Mouse (Mus musculus) bone marrow macrophage, adult 2 months (primary cell): ENCODE results near the gene Ccdc124.

ENCODE experiments used
- CTCF ChIP-seq: IDR thresholded peaks from 2 replicates; pipeline ENCODE4 v1.5.1; 2012; ENCODE audit warnings: low read depth, mild to moderate bottlenecking, low read length, moderate library complexity
- POLR2A ChIP-seq: IDR thresholded peaks from 2 replicates; pipeline ENCODE4 v1.6.1; 2012; ENCODE audit warnings: mild to moderate bottlenecking, low read depth, low read length, borderline replicate concordance

GRCm38 (mm10) chr8:70850132-70850845, 23.4 kb downstream of the Ccdc124 start:
- TF ChIP-seq CTCF (no peak), POLR2A (no peak)
